Mouse (Mus musculus): Measurements from ENCODE around the gene Bptf.

GRCm38 (mm10) chr11:107041396-107041795, 90.5 kb downstream of the Bptf start:
- no peak for TF ChIP-seq CTCF (IDR thresholded peaks at IDR 0.05; ENCODE audit: insufficient read depth, low read depth, low read length)
- TF ChIP-seq POLR2A (IDR thresholded peaks at IDR 0.05; ENCODE audit: insufficient read depth, low read depth, low read length) = no peak

Measured in olfactory bulb, adult 2 months (tissue).